Mouse (Mus musculus) embryonic fibroblast, embryonic 13.5 days (primary cell): ENCODE results near the gene Ddx54.

Experiments used
- CTCF ChIP-seq: IDR thresholded peaks from 2 replicates; pipeline ENCODE4 v1.5.1; 2011; ENCODE audit warnings: mild to moderate bottlenecking, control low read depth, low read length, moderate library complexity, borderline replicate concordance; ENCODE audit not compliant: insufficient read depth
- POLR2A ChIP-seq: IDR thresholded peaks from 2 replicates; pipeline ENCODE4 v1.6.1; 2011; ENCODE audit warnings: low read depth, mild to moderate bottlenecking, control low read depth, low read length, moderate library complexity

GRCm38 (mm10) chr5:120635633-120636032 lies 23.1 kb downstream of the Ddx54 start:
- TF ChIP-seq CTCF: no peak
- no peak for TF ChIP-seq POLR2A
